Mouse (Mus musculus): ENCODE measurements around the gene Mid1. TPM values are rescaled to one million over a fixed set of nuclear protein-coding genes. Genes with fewer than 3 reads are reported as not detected.
"Not testable (repeated sequence)": the region's sequence is repeated elsewhere in the genome, so short reads cannot be mapped to it uniquely, and the experiment has no call there.

The Mid1 gene
- polyA plus RNA-seq, 1 experiment from 2014 or later: 1.2 TPM

DNA sequence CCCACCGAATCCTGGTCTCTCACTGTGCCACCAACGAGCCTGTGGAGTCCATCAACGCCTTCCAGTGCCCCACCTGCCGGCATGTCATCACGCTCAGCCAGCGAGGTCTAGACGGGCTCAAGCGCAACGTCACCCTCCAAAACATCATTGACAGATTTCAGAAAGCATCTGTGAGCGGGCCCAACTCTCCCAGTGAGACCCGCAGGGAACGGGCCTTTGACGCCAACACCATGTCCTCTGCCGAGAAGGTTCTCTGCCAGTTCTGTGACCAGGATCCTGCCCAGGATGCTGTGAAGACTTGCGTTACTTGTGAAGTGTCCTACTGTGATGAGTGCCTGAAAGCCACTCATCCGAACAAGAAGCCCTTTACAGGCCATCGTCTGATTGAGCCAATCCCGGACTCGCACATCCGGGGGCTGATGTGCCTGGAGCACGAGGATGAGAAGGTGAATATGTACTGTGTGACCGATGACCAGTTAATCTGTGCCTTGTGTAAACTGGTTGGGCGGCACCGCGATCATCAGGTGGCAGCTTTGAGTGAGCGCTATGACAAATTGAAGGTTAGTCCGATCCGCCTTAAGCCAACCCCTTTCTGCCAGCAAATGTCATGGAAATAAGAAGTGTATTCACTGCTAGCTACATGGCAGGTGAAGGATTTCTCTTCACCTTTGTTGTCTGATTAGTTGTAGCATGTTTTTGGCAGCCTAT, 242.3 kb downstream of the Mid1 start:
- no peaks in the 10 kb centered on the region for H3K4me1 ChIP-seq (replicated peaks)
- ATAC-seq (ENCODE audit: insufficient read depth): no peak
- no peak overlapping the region for H3K27ac ChIP-seq (replicated peaks)
- WGBS (ENCODE audit: insufficient replicate concordance): 80% methylated on average over 28 of the region's 28 CpGs
- H3K4me2 ChIP-seq: no peak overlapping the region
- H3K4me3 ChIP-seq (replicated peaks): no peak overlapping the region
- no peaks in the 10 kb centered on the region for H3K9me3 ChIP-seq (replicated peaks)
- no peak overlapping the region for H3K9ac ChIP-seq
- no peaks in the 10 kb centered on the region for H3K27me3 ChIP-seq
- H3K36me3 ChIP-seq (replicated peaks): no peaks in the 10 kb centered on the region

DNA sequence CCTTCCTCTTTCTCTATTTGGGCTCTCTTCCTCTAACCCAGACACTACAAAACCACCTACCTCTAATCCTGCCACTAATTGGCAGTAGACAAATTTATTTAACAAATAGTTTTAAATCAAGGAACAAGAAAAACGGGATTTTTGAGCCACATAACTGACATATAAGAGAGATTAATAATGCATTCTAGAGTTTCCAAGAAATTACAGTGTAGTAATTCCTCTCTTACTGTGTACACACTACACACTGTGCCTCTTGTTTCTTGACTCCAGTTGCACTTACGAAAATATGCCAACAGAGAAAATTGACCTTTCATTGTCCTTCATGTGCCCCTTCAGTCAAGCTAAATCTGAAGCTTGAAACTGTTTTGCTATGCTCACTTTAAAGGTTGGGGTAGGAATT, 245.9 kb downstream of the Mid1 start:
- H3K9ac ChIP-seq: no peak overlapping the region
- H3K9me3 ChIP-seq (replicated peaks): no peaks in the 10 kb centered on the region
- H3K4me2 ChIP-seq: no peak overlapping the region
- ATAC-seq (ENCODE audit: insufficient read depth): no peak
- no peak overlapping the region for H3K4me3 ChIP-seq (replicated peaks)
- 44% methylated on average over 2 of the region's 2 CpGs for WGBS (ENCODE audit: insufficient replicate concordance)
- H3K36me3 ChIP-seq (replicated peaks): no peaks in the 10 kb centered on the region
- no peaks in the 10 kb centered on the region for H3K4me1 ChIP-seq (replicated peaks)
- no peak overlapping the region for H3K27ac ChIP-seq (replicated peaks)
- no peaks in the 10 kb centered on the region for H3K27me3 ChIP-seq

GRCm38 (mm10) chrX:169933228-169933627, 248.2 kb downstream of the Mid1 start:
- Histone ChIP-seq H3K9me3 (replicated peaks) (no peaks in the 10 kb centered on the region), H3K4me3 (replicated peaks) (no peak overlapping the region), H3K9ac (no peak overlapping the region), H3K4me1 (replicated peaks) (no peaks in the 10 kb centered on the region), H3K4me2 (no peak overlapping the region), H3K36me3 (replicated peaks) (no peaks in the 10 kb centered on the region), H3K27me3 (no peaks in the 10 kb centered on the region), H3K27ac (replicated peaks) (no peak overlapping the region)
- WGBS (ENCODE audit: insufficient replicate concordance): 47% methylated on average over 3 of the region's 3 CpGs
- no peak for ATAC-seq (ENCODE audit: insufficient read depth)

GRCm38 (mm10) chrX:169937119-169937719, 252.2 kb downstream of the Mid1 start:
- ATAC-seq (ENCODE audit: insufficient read depth): no peak
- H3K4me1 ChIP-seq (replicated peaks): no peaks in the 10 kb centered on the region
- no peaks in the 10 kb centered on the region for H3K36me3 ChIP-seq (replicated peaks)
- H3K4me3 ChIP-seq (replicated peaks): no peak overlapping the region
- H3K4me2 ChIP-seq: no peak overlapping the region
- H3K27ac ChIP-seq (replicated peaks): no peak overlapping the region
- no peak overlapping the region for H3K9ac ChIP-seq
- H3K27me3 ChIP-seq: no peaks in the 10 kb centered on the region
- 26% methylated on average over 5 of the region's 5 CpGs for WGBS (ENCODE audit: insufficient replicate concordance)
- no peaks in the 10 kb centered on the region for H3K9me3 ChIP-seq (replicated peaks)

DNA sequence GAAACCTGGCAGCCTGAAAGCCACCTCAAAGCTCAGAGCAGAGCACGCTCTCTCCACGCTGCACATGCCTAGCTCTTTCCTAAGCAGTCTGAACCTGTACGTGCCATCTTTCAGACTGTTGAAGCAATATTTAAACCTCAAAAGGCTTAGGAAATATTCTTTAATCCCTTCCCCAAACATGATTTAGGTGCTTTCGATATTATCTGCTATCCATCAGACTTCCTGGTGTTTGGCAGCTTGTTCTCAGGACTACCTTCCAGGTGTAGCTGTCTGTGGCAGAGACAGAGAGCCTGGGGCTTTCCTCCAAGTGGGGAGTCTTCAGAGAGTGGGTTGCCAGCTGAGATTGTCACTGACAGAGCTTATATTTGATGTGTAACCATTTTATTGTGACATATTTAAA, 255.5 kb downstream of the Mid1 start:
- 72% methylated on average over 4 of the region's 4 CpGs for WGBS (ENCODE audit: insufficient replicate concordance)
- Histone ChIP-seq H3K36me3 (replicated peaks) (no peaks in the 10 kb centered on the region), H3K27me3 (no peaks in the 10 kb centered on the region), H3K4me1 (replicated peaks) (no peaks in the 10 kb centered on the region), H3K9me3 (replicated peaks) (no peaks in the 10 kb centered on the region), H3K27ac (replicated peaks) (no peak overlapping the region), H3K4me3 (replicated peaks) (no peak overlapping the region), H3K9ac (no peak overlapping the region), H3K4me2 (no peak overlapping the region)
- ATAC-seq (ENCODE audit: insufficient read depth): no peak

GRCm38 (mm10) chrX:169950596-169950995, 265.6 kb downstream of the Mid1 start:
- no peak for ATAC-seq (ENCODE audit: insufficient read depth)
- no peak overlapping the region for H3K4me3 ChIP-seq (replicated peaks)
- WGBS (ENCODE audit: insufficient replicate concordance): 62% methylated on average over 1 of the region's 1 CpGs
- no peaks in the 10 kb centered on the region for H3K36me3 ChIP-seq (replicated peaks)
- no peaks in the 10 kb centered on the region for H3K27me3 ChIP-seq
- H3K4me1 ChIP-seq (replicated peaks): no peaks in the 10 kb centered on the region
- H3K9ac ChIP-seq: no peak overlapping the region
- no peaks in the 10 kb centered on the region for H3K9me3 ChIP-seq (replicated peaks)
- H3K4me2 ChIP-seq: no peak overlapping the region
- no peak overlapping the region for H3K27ac ChIP-seq (replicated peaks)

- Histone ChIP-seq H3K4me2 (no peak overlapping the region), H3K9ac (no peak overlapping the region), H3K27ac (replicated peaks) (no peak overlapping the region), H3K27me3 (no peaks in the 10 kb centered on the region), H3K36me3 (replicated peaks) (peaks cover 23% of the 10 kb centered on the region), H3K4me3 (replicated peaks) (no peak overlapping the region), H3K4me1 (replicated peaks) (no peaks in the 10 kb centered on the region), H3K9me3 (replicated peaks) (no peaks in the 10 kb centered on the region)
- 68% methylated on average over 1 of the region's 1 CpGs for WGBS (ENCODE audit: insufficient replicate concordance)
- ATAC-seq (ENCODE audit: insufficient read depth): no peak
These were observed 284.3 kb downstream of the Mid1 start for GRCm38 (mm10) chrX:169969337-169969736.

DNA sequence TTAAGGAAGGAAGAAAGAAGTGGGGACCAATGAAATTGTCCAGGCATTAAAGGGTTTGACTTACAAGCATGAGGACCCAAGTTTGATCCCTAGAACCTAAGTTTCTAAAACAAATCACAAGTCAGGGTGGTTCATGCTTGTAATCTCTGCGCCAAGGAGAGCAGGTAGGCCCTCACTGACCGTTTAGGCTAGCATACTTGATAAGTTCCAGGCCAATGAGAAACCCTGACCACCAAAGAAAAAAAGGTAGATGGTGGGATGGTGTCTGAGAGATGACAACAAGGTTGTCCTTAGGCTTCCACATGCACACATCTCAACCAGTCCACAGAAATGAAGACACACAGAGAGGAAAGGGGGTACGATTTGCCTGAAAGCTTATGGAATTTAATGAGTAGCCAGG, 284.8 kb downstream of the Mid1 start:
- not testable (repeated sequence) for H3K27me3 ChIP-seq; H3K9me3 ChIP-seq (replicated peaks); H3K4me2 ChIP-seq; H3K27ac ChIP-seq (replicated peaks); ATAC-seq (ENCODE audit: insufficient read depth); H3K4me3 ChIP-seq (replicated peaks); H3K4me1 ChIP-seq (replicated peaks); H3K9ac ChIP-seq
- H3K36me3 ChIP-seq (replicated peaks): peaks cover 23% of the 10 kb centered on the region
- WGBS (ENCODE audit: insufficient replicate concordance): 65% methylated on average over 3 of the region's 3 CpGs

DNA sequence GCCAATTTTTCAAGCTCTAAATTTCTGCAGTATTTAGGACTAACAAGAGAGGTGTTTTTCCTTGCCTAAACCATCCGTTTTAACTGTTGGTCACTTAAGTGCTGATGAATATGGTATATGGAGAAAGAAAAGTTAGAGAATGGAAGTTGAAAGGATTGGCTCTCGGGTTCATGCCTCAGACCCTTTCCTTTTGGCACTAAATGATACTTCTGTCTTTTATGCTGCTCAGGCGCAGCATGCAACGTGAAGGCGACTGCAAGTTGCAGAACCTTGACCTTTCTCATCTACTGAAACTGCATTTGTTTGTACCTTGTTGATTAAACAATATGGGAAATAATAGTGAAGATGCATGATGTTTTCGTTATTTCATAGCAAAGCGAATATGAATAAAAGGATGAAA, 285.5 kb downstream of the Mid1 start:
- not testable (repeated sequence) for H3K9me3 ChIP-seq (replicated peaks); H3K9ac ChIP-seq; H3K27me3 ChIP-seq; H3K4me2 ChIP-seq; ATAC-seq (ENCODE audit: insufficient read depth); H3K27ac ChIP-seq (replicated peaks); H3K4me3 ChIP-seq (replicated peaks); H3K4me1 ChIP-seq (replicated peaks)
- WGBS (ENCODE audit: insufficient replicate concordance): 74% methylated on average over 7 of the region's 7 CpGs
- H3K36me3 ChIP-seq (replicated peaks): peaks cover 23% of the 10 kb centered on the region

DNA sequence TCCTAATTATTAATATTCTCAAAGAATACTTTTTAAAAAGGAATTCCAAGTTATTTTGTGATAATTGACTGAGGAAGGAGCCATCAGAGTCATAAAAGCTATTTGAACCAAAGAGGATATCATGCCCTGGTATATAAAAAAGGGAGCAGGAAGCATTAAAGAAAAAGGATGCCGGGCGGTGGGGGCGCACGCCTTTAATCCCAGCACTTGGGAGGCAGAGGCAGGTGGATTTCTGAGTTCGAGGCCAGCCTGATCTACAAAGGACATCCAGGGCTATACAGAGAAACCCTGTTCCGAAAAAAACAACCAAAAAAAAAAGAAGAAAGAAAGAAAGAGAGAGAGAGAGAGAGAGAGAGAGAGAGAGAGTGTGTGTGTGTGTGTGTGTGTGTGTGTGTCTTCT, 286.6 kb downstream of the Mid1 start:
- H3K9ac ChIP-seq; H3K27ac ChIP-seq (replicated peaks); H3K9me3 ChIP-seq (replicated peaks); H3K4me3 ChIP-seq (replicated peaks); H3K4me1 ChIP-seq (replicated peaks); H3K27me3 ChIP-seq; ATAC-seq (ENCODE audit: insufficient read depth); H3K4me2 ChIP-seq: not testable (repeated sequence)
- H3K36me3 ChIP-seq (replicated peaks): peaks cover 23% of the 10 kb centered on the region
- WGBS (ENCODE audit: insufficient replicate concordance): 71% methylated on average over 6 of the region's 6 CpGs

DNA sequence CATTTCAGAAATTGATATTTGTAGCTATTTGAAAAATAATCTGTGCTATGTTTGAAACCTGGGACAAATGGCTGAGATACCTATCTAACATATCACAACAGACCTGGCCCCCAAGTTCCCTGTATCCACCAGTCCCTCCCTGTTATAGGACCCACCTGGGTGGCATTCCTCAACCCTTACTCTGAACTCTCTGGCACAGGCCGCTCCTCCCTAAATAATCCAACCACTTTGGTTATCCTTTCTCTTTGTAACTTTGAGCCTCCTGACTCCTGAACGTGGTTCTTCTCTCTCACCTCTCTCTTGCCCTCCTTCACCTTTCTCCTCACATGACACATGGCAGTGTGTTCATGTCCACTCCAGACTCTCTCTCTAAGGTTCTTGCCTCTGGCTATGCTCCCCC, 287.1 kb downstream of the Mid1 start:
- not testable (repeated sequence) for H3K9ac ChIP-seq; H3K4me2 ChIP-seq; H3K27me3 ChIP-seq; H3K4me1 ChIP-seq (replicated peaks); H3K9me3 ChIP-seq (replicated peaks); H3K27ac ChIP-seq (replicated peaks); H3K4me3 ChIP-seq (replicated peaks); ATAC-seq (ENCODE audit: insufficient read depth)
- 62% methylated on average over 2 of the region's 2 CpGs for WGBS (ENCODE audit: insufficient replicate concordance)
- peaks cover 26% of the 10 kb centered on the region for H3K36me3 ChIP-seq (replicated peaks)

All from liver, embryonic 15.5 days (tissue).